Mouse (Mus musculus): ENCODE data around the gene A4galt. TPM values are rescaled to one million over a fixed set of nuclear protein-coding genes. Genes with fewer than 3 reads are reported as not detected.

The A4galt gene
- polyA plus RNA-seq, 1 experiment from 2014 or later = 0.05 TPM

GRCm38 (mm10) chr15:83182351-83182750, 69.2 kb downstream of the A4galt start:
- H3K4me2 ChIP-seq = peak overlapping the region; percentile 7; the same call in 1 of the 2 replicates
- peak overlapping the region; percentile 33; the same call in 1 of the 2 replicates for H3K9ac ChIP-seq
- no peaks in the 10 kb centered on the region for H3K9me3 ChIP-seq (replicated peaks)
- H3K27ac ChIP-seq = peak overlapping the region; percentile 24; the same call in 1 of the 2 replicates
- H3K4me1 ChIP-seq (replicated peaks) = peaks cover 18% of the 10 kb centered on the region
- no peaks in the 10 kb centered on the region for H3K36me3 ChIP-seq
- ATAC-seq (ENCODE audit: low read depth) (no peak), DNase-seq (no peak)
- H3K27me3 ChIP-seq = no peaks in the 10 kb centered on the region
- no peak overlapping the region for H3K4me3 ChIP-seq (replicated peaks)
- WGBS (ENCODE audit: insufficient replicate concordance) = 57% methylated on average over 5 of the region's 5 CpGs

DNA sequence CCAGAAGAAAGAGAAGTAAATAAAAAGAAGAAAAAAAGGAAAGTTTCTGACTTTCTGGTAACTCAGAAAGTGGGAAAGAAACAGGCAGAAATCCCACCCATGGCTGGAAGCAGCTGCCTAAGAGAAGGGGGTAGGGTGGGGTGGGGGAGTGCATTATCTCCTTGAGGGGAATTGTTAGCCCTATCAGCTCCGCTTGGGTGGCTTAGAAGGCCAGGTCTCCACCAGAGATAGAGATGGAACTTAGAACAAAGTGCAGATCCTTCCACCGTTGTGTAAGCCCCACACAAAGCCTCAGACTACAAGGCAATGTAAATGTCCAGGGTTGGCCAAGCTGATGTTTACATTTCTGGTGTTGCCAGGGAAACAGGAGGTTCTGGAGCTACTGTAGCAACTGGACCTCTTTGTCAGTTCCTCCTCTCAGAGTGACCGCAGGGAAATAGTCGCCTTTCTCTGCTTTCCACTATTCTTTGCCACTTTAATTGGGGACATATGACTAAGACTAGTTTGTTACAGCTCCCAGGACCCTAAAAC, 69.7 kb downstream of the A4galt start:
- Histone ChIP-seq H3K9me3 (replicated peaks) (no peaks in the 10 kb centered on the region), H3K27me3 (no peaks in the 10 kb centered on the region), H3K4me3 (replicated peaks) (no peak overlapping the region), H3K9ac (peak overlapping the region; percentile 33; the same call in 1 of the 2 replicates), H3K4me1 (replicated peaks) (peaks cover 18% of the 10 kb centered on the region), H3K4me2 (peak overlapping the region; percentile 7; the same call in 1 of the 2 replicates), H3K27ac (peak overlapping the region; percentile 24; the same call in 1 of the 2 replicates), H3K36me3 (no peaks in the 10 kb centered on the region)
- DNase-seq (no peak), ATAC-seq (ENCODE audit: low read depth) (peak; percentile 80)
- 27% methylated on average over 4 of the region's 4 CpGs for WGBS (ENCODE audit: insufficient replicate concordance)

DNA sequence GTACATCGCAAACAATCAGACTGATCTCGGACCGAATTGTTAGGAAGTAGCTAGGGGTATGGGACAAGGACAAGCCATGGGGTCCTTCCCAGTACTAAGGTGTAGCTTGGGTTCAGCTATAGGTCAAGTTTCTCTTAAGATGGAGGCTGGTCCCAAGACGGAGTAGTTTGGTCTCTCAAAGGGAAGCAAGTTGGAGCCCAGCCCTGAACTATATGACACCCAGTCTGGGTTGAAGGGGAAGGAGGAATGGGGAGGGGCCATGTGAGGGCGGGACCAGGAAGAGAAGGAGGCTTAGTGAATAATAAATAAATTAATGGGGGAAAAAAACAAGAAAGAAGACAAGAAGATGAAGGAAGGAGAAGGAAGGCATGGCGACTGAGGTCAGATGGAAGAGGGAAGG, 71.6 kb downstream of the A4galt start:
- WGBS (ENCODE audit: insufficient replicate concordance) = 75% methylated on average over 6 of the region's 6 CpGs
- no peak overlapping the region for H3K4me3 ChIP-seq (replicated peaks)
- DNase-seq = no peak

More for the DNA sequence above, 71.6 kb downstream of the A4galt start:
- Histone ChIP-seq H3K36me3 (no peaks in the 10 kb centered on the region; the same call in 1 of the 2 replicates), H3K9ac (no peak overlapping the region), H3K9me3 (replicated peaks) (no peaks in the 10 kb centered on the region), H3K4me2 (no peak overlapping the region), H3K27ac (no peak overlapping the region), H3K27me3 (no peaks in the 10 kb centered on the region), H3K4me1 (replicated peaks) (peaks cover 23% of the 10 kb centered on the region)
- no peak for ATAC-seq (ENCODE audit: low read depth)

Other genes with a start within 250 kb of the A4galt start
- 5.9 and 7.0 TPM in 2 replicates for gene Nfam1, start 218.5 kb downstream of the A4galt start, polyA plus RNA-seq (2015; fragmentation: Nextera tagmentation; extraction: Ambion mirVana)
- gene Serhl, start 162.3 kb downstream of the A4galt start, polyA plus RNA-seq (2015; fragmentation: Nextera tagmentation; extraction: Ambion mirVana) = 20.1 and 23.8 TPM in 2 replicates
- gene Rrp7a, start 129.0 kb downstream of the A4galt start, polyA plus RNA-seq (2015; fragmentation: Nextera tagmentation; extraction: Ambion mirVana) = 35.6 and 40.9 TPM in 2 replicates
- 65.0 and 69.6 TPM in 2 replicates for gene Poldip3, start 102.4 kb downstream of the A4galt start, polyA plus RNA-seq (2015; fragmentation: Nextera tagmentation; extraction: Ambion mirVana)
- gene Cyb5r3, start 79.2 kb downstream of the A4galt start, polyA plus RNA-seq (2015; fragmentation: Nextera tagmentation; extraction: Ambion mirVana) = 110 and 147 TPM in 2 replicates
- 15.2 and 16.2 TPM in 2 replicates for gene Arfgap3, start 98.5 kb upstream of the A4galt start, polyA plus RNA-seq (2015; fragmentation: Nextera tagmentation; extraction: Ambion mirVana)
- 45.0 and 58.2 TPM in 2 replicates for gene Pacsin2, start 212.8 kb upstream of the A4galt start, polyA plus RNA-seq (2015; fragmentation: Nextera tagmentation; extraction: Ambion mirVana)

Measured in liver, embryonic 13.5 days (tissue).